Mouse (Mus musculus) testis, adult 2 months (tissue): Measurements from ENCODE around the gene Anp32e.

Source experiments
- CTCF ChIP-seq: fragments of 200-500 bp; IDR thresholded peaks from 2 replicates; pipeline ENCODE4 v1.5.1; 2012; ENCODE audit warnings: low read depth, mild to moderate bottlenecking, inconsistent platforms, low read length, moderate library complexity; ENCODE audit not compliant: control insufficient read depth, insufficient read depth, insufficient replicate concordance
- POLR2A ChIP-seq: fragments of 200-500 bp; IDR thresholded peaks from 2 replicates; pipeline ENCODE4 v1.6.1; 2012; ENCODE audit warnings: low read depth, mild to moderate bottlenecking, inconsistent platforms, low read length, moderate library complexity; ENCODE audit not compliant: control insufficient read depth

GRCm38 (mm10) chr3:95893126-95893525, 35.9 kb upstream of the Anp32e start:
- TF ChIP-seq POLR2A: no peak
- TF ChIP-seq CTCF: no peak
